Mouse (Mus musculus) erythroid progenitor cell, adult 5-6 weeks (primary cell): ENCODE measurements around the gene Creg2. TPM values are rescaled to one million over a fixed set of nuclear protein-coding genes. Genes with fewer than 3 reads are reported as not detected.

Experiments
- ATAC-seq: replicated peaks from 2 replicates; pipeline ENCODE4 v1.8.0; 2016; ENCODE audit warnings: moderate number of reproducible peaks, mild to moderate bottlenecking, moderate TSS enrichment, inconsistent platforms; ENCODE audit not compliant: poor library complexity, low FRiP score, severe bottlenecking
- total RNA-seq, 2 experiments: library from RNA; stranded (forward) in 1 of 2; stranded (reverse) in 1 of 2; fragments of 150-400 nt in 1 of 2; fragments of 186-747, 209-891 nt in 1 of 2; gene quantifications; 2 replicates each; pipeline versions ENCODE4 v1.2.3 to v1.2.4; 2015 to 2017; ENCODE audit warnings: low replicate concordance in 2 of 2

The Creg2 gene
- total RNA-seq (2015; ENCODE audit: low replicate concordance): not detected in 2 replicates
- total RNA-seq (2017; ENCODE audit: low replicate concordance): not detected in 2 replicates

GRCm38 (mm10) chr1:39651241-39651548, at the start of gene Creg2:
Gene Creg2, minus strand, starts transcription at chr1:39651474.
- ATAC-seq: no peak

GRCm38 (mm10) chr1:39700599-39701273, 49.5 kb upstream of the Creg2 start:
- ATAC-seq: no peak

- ATAC-seq: no peak
Measured at GRCm38 (mm10) chr1:39698456-39698855, 47.2 kb upstream of the Creg2 start.

- ATAC-seq: no peak
Measured at GRCm38 (mm10) chr1:39695198-39695597, 43.9 kb upstream of the Creg2 start.

- ATAC-seq: no peak
Measured at GRCm38 (mm10) chr1:39694756-39695155, 43.5 kb upstream of the Creg2 start.

GRCm38 (mm10) chr1:39691974-39692373, 40.7 kb upstream of the Creg2 start:
- ATAC-seq: no peak

GRCm38 (mm10) chr1:39691061-39691460, 39.8 kb upstream of the Creg2 start:
- no peak for ATAC-seq

GRCm38 (mm10) chr1:39688573-39688972, 37.3 kb upstream of the Creg2 start:
- ATAC-seq: no peak

GRCm38 (mm10) chr1:39687279-39687678, 36.0 kb upstream of the Creg2 start:
- ATAC-seq: no peak

- ATAC-seq: no peak
Measured at GRCm38 (mm10) chr1:39685841-39686240, 34.6 kb upstream of the Creg2 start.

GRCm38 (mm10) chr1:39681638-39682037, 30.4 kb upstream of the Creg2 start:
- ATAC-seq: no peak

GRCm38 (mm10) chr1:39680546-39680945, 29.3 kb upstream of the Creg2 start:
- no peak for ATAC-seq

GRCm38 (mm10) chr1:39678883-39679282, 27.6 kb upstream of the Creg2 start:
- no peak for ATAC-seq

- no peak for ATAC-seq
Measured at GRCm38 (mm10) chr1:39676221-39676876, 25.1 kb upstream of the Creg2 start.

- no peak for ATAC-seq
Measured at GRCm38 (mm10) chr1:39672362-39673105, 21.3 kb upstream of the Creg2 start.

- no peak for ATAC-seq
Measured at GRCm38 (mm10) chr1:39670211-39670935, 19.1 kb upstream of the Creg2 start.

GRCm38 (mm10) chr1:39666751-39667252, 15.5 kb upstream of the Creg2 start:
- no peak for ATAC-seq

GRCm38 (mm10) chr1:39664039-39664625, 12.9 kb upstream of the Creg2 start:
- ATAC-seq: no peak

- ATAC-seq: no peak
Measured at GRCm38 (mm10) chr1:39663050-39663449, 11.8 kb upstream of the Creg2 start.
